Mouse (Mus musculus) intestine, embryonic 16.5 days (tissue): Measurements from ENCODE around the gene Cyren. TPM values are rescaled to one million over a fixed set of nuclear protein-coding genes. Genes with fewer than 3 reads are reported as not detected.

Experiments used
- ATAC-seq: fragments of 200-750 bp; cut with Nextera tagmentation; 2 replicates; pipeline ENCODE4 v1.8.0; 2017; ENCODE audit warnings: moderate TSS enrichment, moderate library complexity
- H3K27ac ChIP-seq: fragments of 300-500 bp; sonication (generic); 2 replicates; pipeline ENCODE4 v1.5.1; 2014; ENCODE audit warnings: mild to moderate bottlenecking, low read length
- H3K27me3 ChIP-seq: fragments of 300-500 bp; sonication (generic); replicated peaks from 2 replicates; pipeline ENCODE4 v1.6.1; 2014; ENCODE audit warnings: low read length, control low read depth, mixed read lengths; ENCODE audit not compliant: control insufficient read depth, insufficient read depth
- H3K36me3 ChIP-seq: fragments of 300-500 bp; sonication (generic); 2 replicates; pipeline ENCODE4 v1.6.1; 2014; ENCODE audit warnings: low read length, control low read depth; ENCODE audit not compliant: control insufficient read depth, insufficient read depth
- H3K4me1 ChIP-seq: fragments of 300-500 bp; sonication (generic); 2 replicates; pipeline ENCODE4 v1.6.1; 2014; ENCODE audit warnings: low read length, control low read depth, mixed read lengths; ENCODE audit not compliant: control insufficient read depth, insufficient read depth
- H3K4me2 ChIP-seq: fragments of 300-500 bp; sonication (generic); 2 replicates; pipeline ENCODE4 v1.6.1; 2014; ENCODE audit warnings: low read depth, low read length, control low read depth
- H3K4me3 ChIP-seq: fragments of 300-500 bp; sonication (generic); 2 replicates; pipeline ENCODE4 v1.5.1; 2014; ENCODE audit warnings: mild to moderate bottlenecking, low read length
- H3K9ac ChIP-seq: fragments of 300-500 bp; sonication (generic); 2 replicates; pipeline ENCODE4 v1.6.1; 2014; ENCODE audit warnings: low read depth, low read length
- H3K9me3 ChIP-seq: fragments of 300-500 bp; sonication (generic); 2 replicates; pipeline ENCODE4 v1.6.1; 2016; ENCODE audit warnings: low read length, control low read depth; ENCODE audit not compliant: control insufficient read depth
- WGBS: fragments of 180-500 bp; shearing (Covaris S2); extraction: QIAGEN DNeasy Blood & Tissue Kit; methylation state at CpG from one replicate; pipeline ENCODE4 v1.1.7; 2014; 5-methylcytosine and 5-hydroxymethylcytosine counted together
- polyA plus RNA-seq: library from polyadenylated mRNA; unstranded; fragments of >200 nt; fragmentation: Nextera tagmentation; extraction: Ambion mirVana; gene quantifications from 2 replicates; pipeline ENCODE4 v1.2.1, GENCODE M21; 2015

Gene Cyren
- polyA plus RNA-seq, 1 experiment from 2014 or later, result 11.4 TPM

GRCm38 (mm10) chr6:34902578-34902977 is 24.7 kb upstream of the Cyren start:
- no peak for ATAC-seq
- Histone ChIP-seq H3K4me3 (no peak overlapping the region), H3K27me3 (no peaks in the 10 kb centered on the region), H3K27ac (no peak overlapping the region), H3K9ac (no peak overlapping the region), H3K4me1 (no peaks in the 10 kb centered on the region), H3K4me2 (no peak overlapping the region), H3K9me3 (no peaks in the 10 kb centered on the region), H3K36me3 (peaks cover 6% of the 10 kb centered on the region)
- 78% methylated on average over 7 of the region's 7 CpGs for WGBS

- Histone ChIP-seq H3K27ac (no peak overlapping the region), H3K36me3 (peaks cover 10% of the 10 kb centered on the region), H3K9ac (no peak overlapping the region), H3K4me1 (no peaks in the 10 kb centered on the region), H3K4me2 (no peak overlapping the region), H3K27me3 (no peaks in the 10 kb centered on the region), H3K9me3 (no peaks in the 10 kb centered on the region), H3K4me3 (no peak overlapping the region)
- ATAC-seq, result no peak
- WGBS, result 55% methylated on average over 9 of the region's 9 CpGs
These were observed 24.1 kb upstream of the Cyren start for GRCm38 (mm10) chr6:34901911-34902444.

GRCm38 (mm10) chr6:34900990-34901389 is 23.1 kb upstream of the Cyren start:
- 73% methylated on average over 2 of the region's 2 CpGs for WGBS

GRCm38 (mm10) chr6:34899127-34899526 is 21.3 kb upstream of the Cyren start:
- Histone ChIP-seq H3K9ac (no peak overlapping the region), H3K9me3 (no peaks in the 10 kb centered on the region), H3K27me3 (no peaks in the 10 kb centered on the region), H3K4me3 (no peak overlapping the region), H3K36me3 (peaks cover 11% of the 10 kb centered on the region), H3K27ac (no peak overlapping the region), H3K4me2 (no peak overlapping the region), H3K4me1 (no peaks in the 10 kb centered on the region)
- ATAC-seq, result peak; percentile 69
- 85% methylated on average over 2 of the region's 2 CpGs for WGBS

More at GRCm38 (mm10) chr6:34900990-34901389, 23.1 kb upstream of the Cyren start:
- Histone ChIP-seq H3K4me2 (no peak overlapping the region), H3K36me3 (peaks cover 8% of the 10 kb centered on the region), H3K9ac (no peak overlapping the region), H3K4me3 (no peak overlapping the region), H3K9me3 (no peaks in the 10 kb centered on the region), H3K27ac (no peak overlapping the region), H3K27me3 (no peaks in the 10 kb centered on the region), H3K4me1 (no peaks in the 10 kb centered on the region)
- ATAC-seq, result no peak

- no peaks in the 10 kb centered on the region for H3K27me3 ChIP-seq
- no peak overlapping the region for H3K9ac ChIP-seq
- no peak overlapping the region for H3K4me2 ChIP-seq
- H3K27ac ChIP-seq, result no peak overlapping the region
- H3K4me3 ChIP-seq, result no peak overlapping the region
- 65% methylated on average over 16 of the region's 16 CpGs for WGBS
- ATAC-seq, result no peak
- H3K9me3 ChIP-seq, result no peaks in the 10 kb centered on the region
- H3K36me3 ChIP-seq, result peaks cover 11% of the 10 kb centered on the region
- H3K4me1 ChIP-seq, result no peaks in the 10 kb centered on the region
These were observed 18.4 kb upstream of the Cyren start for GRCm38 (mm10) chr6:34896168-34896780.

- Histone ChIP-seq H3K9ac (no peak overlapping the region), H3K27ac (no peak overlapping the region), H3K4me3 (no peak overlapping the region), H3K4me2 (no peak overlapping the region), H3K4me1 (no peaks in the 10 kb centered on the region), H3K36me3 (peaks cover 11% of the 10 kb centered on the region), H3K27me3 (no peaks in the 10 kb centered on the region), H3K9me3 (no peaks in the 10 kb centered on the region)
- no peak for ATAC-seq
- WGBS, result 87% methylated on average over 7 of the region's 7 CpGs
These were observed 17.7 kb upstream of the Cyren start for GRCm38 (mm10) chr6:34895569-34895968.

- ATAC-seq, result no peak
- Histone ChIP-seq H3K36me3 (no peaks in the 10 kb centered on the region; the same call in 1 of the 2 replicates), H3K9ac (no peak overlapping the region), H3K9me3 (no peaks in the 10 kb centered on the region), H3K4me2 (no peak overlapping the region), H3K4me1 (no peaks in the 10 kb centered on the region), H3K27me3 (no peaks in the 10 kb centered on the region), H3K4me3 (no peak overlapping the region), H3K27ac (no peak overlapping the region)
- 58% methylated on average over 4 of the region's 4 CpGs for WGBS
These were observed 11.3 kb upstream of the Cyren start for GRCm38 (mm10) chr6:34889185-34889584.

- Histone ChIP-seq H3K4me3 (no peak overlapping the region), H3K27ac (no peak overlapping the region), H3K27me3 (no peaks in the 10 kb centered on the region), H3K9me3 (no peaks in the 10 kb centered on the region), H3K36me3 (no peaks in the 10 kb centered on the region; the same call in 1 of the 2 replicates), H3K9ac (no peak overlapping the region), H3K4me1 (no peaks in the 10 kb centered on the region), H3K4me2 (no peak overlapping the region)
- WGBS, result 79% methylated on average over 6 of the region's 6 CpGs
- no peak for ATAC-seq
These were observed 9.4 kb upstream of the Cyren start for GRCm38 (mm10) chr6:34887131-34887850.

GRCm38 (mm10) chr6:34884724-34885123 is 6.9 kb upstream of the Cyren start:
- 71% methylated on average over 7 of the region's 7 CpGs for WGBS
- peak; percentile 83 for ATAC-seq

More at GRCm38 (mm10) chr6:34884724-34885123, 6.9 kb upstream of the Cyren start:
- Histone ChIP-seq H3K9ac (no peak overlapping the region), H3K9me3 (no peaks in the 10 kb centered on the region), H3K4me2 (0 out of 2 replicates have a peak overlapping the region, but pooled peaks have one; percentile 1), H3K4me1 (no peaks in the 10 kb centered on the region), H3K4me3 (no peak overlapping the region), H3K27ac (peak overlapping the region; percentile 88), H3K27me3 (no peaks in the 10 kb centered on the region), H3K36me3 (no peaks in the 10 kb centered on the region)
